In the genomic region with DNA sequence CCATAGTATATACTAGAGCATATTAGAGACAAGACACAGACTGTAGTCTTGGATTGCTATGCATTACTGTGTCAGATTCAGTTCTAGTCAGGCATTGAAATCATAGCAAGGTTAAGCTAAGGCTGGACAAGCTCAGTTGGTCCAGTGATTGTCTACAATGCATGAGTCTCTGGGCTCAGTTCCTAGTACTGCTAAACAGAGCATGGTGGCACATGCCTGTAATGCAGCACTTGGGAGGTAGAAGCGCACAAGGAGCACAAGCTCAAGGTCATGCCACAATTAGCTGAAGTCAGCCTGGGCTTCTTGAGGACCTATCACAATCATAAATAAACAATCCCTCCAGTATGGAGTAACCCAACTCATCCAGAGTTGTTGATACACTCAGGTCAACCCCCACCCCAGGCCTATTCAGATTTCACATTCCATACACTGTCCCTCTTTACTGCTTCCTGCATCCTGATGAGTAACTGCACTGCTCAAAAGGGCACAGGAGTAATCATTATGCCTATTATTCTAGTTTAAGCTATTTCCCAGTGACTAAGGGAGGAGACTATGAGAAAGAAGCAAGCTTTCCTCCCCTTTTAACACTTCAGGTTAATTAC, we compare ENCODE assay signal across 30 mouse cellular contexts.
DNase-seq lines count a peak whose midpoint lies in the region; ATAC-seq and TF ChIP-seq lines count a peak whose summit lies in the region.
"Had no signal": no experiment of that assay in that cellular context is flagged by ENCODE, and none has a peak within 500 bp of the region (broad histone marks: within the 10 kb centered on the region; RNA-seq: fewer than 3 reads in every experiment).

No protein-coding gene starts in this region.

- no peak overlapping the region for H3K4me3 ChIP-seq in heart, embryonic 13.5 days
- no peak overlapping the region for H3K4me3 ChIP-seq in kidney, embryonic 14.5 days (ENCODE audit: low read length)
- H3K4me3 ChIP-seq in kidney, postnatal 0 days (replicated peaks; ENCODE audit: low read depth, low read length) = no peak overlapping the region
- H3K4me3 ChIP-seq in hindbrain, embryonic 11.5 days (ENCODE audit: low read depth, low read length) = no peak overlapping the region
- H3K4me3 ChIP-seq: forebrain, embryonic 10.5 days; forebrain, embryonic 13.5 days; heart, adult 2 months; heart, embryonic 15.5 days; hindbrain, embryonic 10.5 days had no signal

- H3K4me2 ChIP-seq in heart, embryonic 13.5 days = no peak overlapping the region
- H3K4me2 ChIP-seq in kidney, embryonic 14.5 days (replicated peaks; ENCODE audit: low read depth, low read length) = no peak overlapping the region
- H3K4me2 ChIP-seq in kidney, postnatal 0 days (ENCODE audit: low read length) = no peak overlapping the region
- no peak overlapping the region for H3K4me2 ChIP-seq in hindbrain, embryonic 11.5 days (replicated peaks; ENCODE audit: low read depth, low read length)
- H3K4me2 ChIP-seq: forebrain, embryonic 13.5 days; heart, embryonic 11.5 days; heart, embryonic 15.5 days; hindbrain, embryonic 14.5 days had no signal

- 43% methylated on average over 1 of the region's 1 CpGs for WGBS in heart, embryonic 13.5 days
- WGBS in kidney, embryonic 14.5 days = 30% methylated on average over 1 of the region's 1 CpGs
- WGBS in kidney, postnatal 0 days = 48% methylated on average over 1 of the region's 1 CpGs
- whole genome bisulfite sequencing in hindbrain, embryonic 11.5 days = 87% methylated on average over 1 of the region's 1 CpGs

- no peaks in the 10 kb centered on the region for H3K9me3 ChIP-seq in heart, embryonic 13.5 days
- H3K9me3 ChIP-seq in kidney, embryonic 14.5 days (ENCODE audit: control insufficient read depth, low read length) = no peaks in the 10 kb centered on the region
- no peaks in the 10 kb centered on the region for H3K9me3 ChIP-seq in kidney, postnatal 0 days (replicated peaks; ENCODE audit: low read length)
- H3K9me3 ChIP-seq in hindbrain, embryonic 11.5 days (ENCODE audit: control insufficient read depth, low read length) = no peaks in the 10 kb centered on the region
- H3K9me3 ChIP-seq: forebrain, embryonic 10.5 days; forebrain, embryonic 13.5 days; G1E; heart, embryonic 15.5 days; hindbrain, embryonic 10.5 days had no signal

- peaks cover 11% of the 10 kb centered on the region for H3K4me1 ChIP-seq in heart, embryonic 13.5 days
- H3K4me1 ChIP-seq in kidney, embryonic 14.5 days (ENCODE audit: control insufficient read depth, insufficient read depth, low read length) = peaks cover 4% of the 10 kb centered on the region; the same call in 1 of the 2 replicates
- no peaks in the 10 kb centered on the region for H3K4me1 ChIP-seq in kidney, postnatal 0 days (replicated peaks; ENCODE audit: insufficient read depth, low read length)
- H3K4me1 ChIP-seq in hindbrain, embryonic 11.5 days (replicated peaks; ENCODE audit: control insufficient read depth, insufficient read depth, low read length) = no peaks in the 10 kb centered on the region
- H3K4me1 ChIP-seq: forebrain, embryonic 13.5 days; heart, embryonic 15.5 days had no signal

- peaks cover 11% of the 10 kb centered on the region for H3K36me3 ChIP-seq in heart, embryonic 13.5 days
- H3K36me3 ChIP-seq in kidney, embryonic 14.5 days (ENCODE audit: control insufficient read depth, insufficient read depth, low read length) = no peaks in the 10 kb centered on the region
- 0 out of 2 replicates have a peak, but pooled peaks cover 4% of the 10 kb centered on the region for H3K36me3 ChIP-seq in kidney, postnatal 0 days (ENCODE audit: insufficient read depth, low read length)
- no peaks in the 10 kb centered on the region for H3K36me3 ChIP-seq in hindbrain, embryonic 11.5 days (ENCODE audit: control insufficient read depth, insufficient read depth, low read length)
- H3K36me3 ChIP-seq: forebrain, embryonic 10.5 days; hindbrain, embryonic 10.5 days had no signal

- TF ChIP-seq CTCF in kidney, postnatal 0 days (IDR thresholded peaks at IDR 0.05; ENCODE audit: low read depth) = no peak

- DNase-seq in heart, adult 8-10 months (ENCODE audit: low spot score) = no peak
- DNase-seq in kidney, adult 9 months = no peak
- DNase-seq in kidney, postnatal 0 days (ENCODE audit: low spot score) = peak; percentile 77
- no peak for DNase-seq in kidney, postnatal 14 days
- DNase-seq in Muller cell, postnatal 12 days (ENCODE audit: inconsistent ontology term) = peak; percentile 48
- no peak for DNase-seq in hindbrain, embryonic 11.5 days (ENCODE audit: low spot score)
- DNase-seq: adrenal gland, adult 2 months; adrenal gland, postnatal 14 days; B cell, adult 2 months; cerebellum, adult 11 months; cerebellum, adult 2 months; cerebellum, adult 9-11 months; cerebellum, postnatal 25 days; gastrocnemius, postnatal 10 days; gastrocnemius, postnatal 36 days; heart, adult 2 months; heart, postnatal 10 days; heart, postnatal 36 days had no signal

- H3K27me3 ChIP-seq in heart, embryonic 13.5 days (replicated peaks) = no peaks in the 10 kb centered on the region
- no peaks in the 10 kb centered on the region for H3K27me3 ChIP-seq in kidney, embryonic 14.5 days (ENCODE audit: control insufficient read depth, insufficient read depth, low read length)
- H3K27me3 ChIP-seq in kidney, postnatal 0 days (ENCODE audit: insufficient read depth, low read length) = no peaks in the 10 kb centered on the region
- H3K27me3 ChIP-seq in hindbrain, embryonic 11.5 days (ENCODE audit: control insufficient read depth, insufficient read depth, low read length) = no peaks in the 10 kb centered on the region
- H3K27me3 ChIP-seq: CH12.LX; forebrain, embryonic 13.5 days; heart, embryonic 15.5 days had no signal

- ATAC-seq in heart, embryonic 13.5 days (ENCODE audit: extremely low read depth, insufficient number of reproducible peaks, low FRiP score, low TSS enrichment) = peak; percentile 37; the same call in 1 of the 2 replicates
- ATAC-seq in kidney, embryonic 14.5 days (ENCODE audit: low FRiP score, low TSS enrichment) = peak; percentile 83
- ATAC-seq in kidney, postnatal 0 days (replicated peaks; ENCODE audit: low FRiP score, low read depth) = peak; percentile 65
- no peak for ATAC-seq in hindbrain, embryonic 11.5 days (ENCODE audit: low FRiP score)
- ATAC-seq: forebrain, embryonic 13.5 days; forebrain, embryonic 16.5 days; hindbrain, postnatal 0 days had no signal

- H3K9ac ChIP-seq in heart, embryonic 13.5 days = no peak overlapping the region
- no peak overlapping the region for H3K9ac ChIP-seq in kidney, embryonic 14.5 days (ENCODE audit: low read depth, low read length)
- no peak overlapping the region for H3K9ac ChIP-seq in kidney, postnatal 0 days (ENCODE audit: low read depth, low read length)
- H3K9ac ChIP-seq in hindbrain, embryonic 11.5 days (ENCODE audit: low read depth, low read length) = no peak overlapping the region
- H3K9ac ChIP-seq: forebrain, embryonic 13.5 days; heart, embryonic 15.5 days; hindbrain, embryonic 14.5 days had no signal

- H3K27ac ChIP-seq in heart, embryonic 13.5 days (replicated peaks) = no peak overlapping the region
- no peak overlapping the region for H3K27ac ChIP-seq in kidney, embryonic 14.5 days (ENCODE audit: low read depth, low read length)
- H3K27ac ChIP-seq in kidney, postnatal 0 days = no peak overlapping the region
- H3K27ac ChIP-seq in hindbrain, embryonic 11.5 days (ENCODE audit: low read depth, low read length) = no peak overlapping the region
- H3K27ac ChIP-seq: forebrain, embryonic 10.5 days; forebrain, embryonic 13.5 days; heart, adult 2 months; heart, embryonic 15.5 days; hindbrain, embryonic 10.5 days; hindbrain, embryonic 14.5 days; hindbrain, postnatal 0 days had no signal

Comparison
In these comparisons a context has a peak if more than half of its experiments do, and no peak if none do; other contexts are left out.
1. DNase-seq: peak in kidney, postnatal 0 days (single experiment) and Muller cell, postnatal 12 days (single experiment); none in heart, adult 8-10 months (single experiment), kidney, adult 9 months (single experiment), kidney, postnatal 14 days (single experiment) and hindbrain, embryonic 11.5 days (single experiment).